Mouse (Mus musculus): ENCODE measurements at regions not wholly inside any gene's neighbourhood (a gene's known extent, or its start where the extent isn't known, plus 50 kb on each side); places are given as distances from the start of the nearest gene placed in this dataset.
"Not testable (repeated sequence)": the region's sequence is repeated elsewhere in the genome, so short reads cannot be mapped to it uniquely, and the experiment has no call there.

DNA sequence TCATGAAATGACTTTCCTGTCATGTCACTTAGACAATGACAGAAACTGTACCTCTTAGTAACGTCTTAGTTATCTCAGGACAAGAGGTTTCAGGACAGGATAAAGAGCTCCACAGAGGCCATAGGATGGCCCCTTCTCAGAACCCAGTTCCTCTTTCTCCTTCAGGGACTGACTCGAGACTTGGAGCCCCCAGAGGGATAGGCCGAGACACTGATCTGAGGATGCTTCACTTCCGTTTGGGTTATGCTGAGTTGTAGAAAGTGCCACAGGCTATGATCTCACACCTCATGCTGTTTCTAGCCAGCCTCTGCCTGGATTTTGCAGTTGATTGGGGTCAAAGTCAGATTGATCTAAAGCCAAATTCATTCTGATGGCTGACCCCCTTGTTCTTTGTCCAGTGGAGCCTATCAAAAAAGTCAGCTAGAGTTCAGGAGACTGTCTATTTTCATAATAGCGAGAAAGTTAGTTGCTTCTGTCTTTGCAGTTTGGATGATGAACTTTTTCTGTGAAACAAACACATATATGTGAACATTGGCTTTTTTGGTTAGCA lies 70.7 kb downstream of the Sult3a2 start:
- DNase-seq = no peak

DNA sequence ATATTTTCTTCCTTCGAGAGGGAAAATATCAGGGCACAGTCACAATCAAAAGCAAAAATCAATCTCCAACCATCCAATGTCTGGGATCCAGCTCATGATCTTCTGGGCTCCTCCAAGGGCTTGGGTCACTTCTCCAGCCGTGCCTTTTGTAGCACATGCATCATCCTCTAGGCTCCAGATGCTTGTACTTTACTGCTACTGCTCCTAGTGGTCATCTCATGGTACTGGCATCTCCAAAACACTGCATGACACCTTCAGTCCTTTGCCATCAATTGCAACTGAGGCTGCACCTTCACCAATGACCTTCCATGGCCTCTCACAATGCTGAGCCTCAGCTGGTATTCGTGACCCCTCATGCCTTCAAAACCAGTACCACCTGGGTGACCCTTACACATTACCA lies 77.8 kb downstream of the Sult3a2 start:
- DNase-seq = not testable (repeated sequence)

DNA sequence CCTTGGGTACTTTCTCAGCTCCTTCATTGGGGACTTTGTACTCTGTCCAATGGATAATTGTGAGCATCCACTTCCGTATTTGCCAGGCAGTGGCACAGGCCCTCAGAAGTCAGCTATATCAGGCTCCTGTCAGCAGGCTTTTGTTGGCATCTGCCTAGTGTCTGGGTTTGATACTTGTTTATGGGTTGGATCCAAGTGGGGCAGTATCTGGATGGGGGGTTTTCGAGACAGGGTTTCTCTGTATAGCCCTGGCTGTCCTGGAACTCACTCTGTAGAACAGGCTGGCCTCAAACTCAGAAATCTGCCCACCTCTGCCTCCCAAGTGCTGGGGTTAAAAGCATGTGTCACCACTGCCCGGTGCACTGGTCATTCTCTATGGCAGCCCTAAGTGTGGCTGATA lies 79.7 kb upstream of the Clvs2 start:
- DNase-seq = not testable (repeated sequence)

DNA sequence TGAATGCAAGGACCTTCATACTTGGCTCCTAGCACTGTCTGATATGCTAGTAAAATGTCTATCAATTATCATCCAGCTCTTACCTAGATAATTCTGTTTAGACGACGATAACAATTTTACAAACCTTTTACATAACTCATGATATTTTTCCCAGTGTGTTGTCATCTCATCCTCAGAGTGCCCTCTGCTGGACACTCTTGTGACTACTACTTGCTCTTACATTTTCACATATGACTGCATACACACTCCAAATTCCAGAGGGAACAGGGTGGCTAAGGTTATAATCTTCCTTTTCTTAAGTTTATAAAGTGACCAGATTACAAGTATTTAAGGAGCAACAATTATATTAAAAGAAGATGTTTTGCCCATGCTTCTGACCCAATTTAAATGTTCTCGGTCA lies 78.9 kb upstream of the Clvs2 start:
- DNase-seq = peak; percentile 25 to 65
